Mouse (Mus musculus): ENCODE measurements at regions not wholly inside any gene's neighbourhood (a gene's known extent, or its start where the extent isn't known, plus 50 kb on each side); places are given as distances from the start of the nearest gene placed in this dataset.

- TF ChIP-seq CTCF (IDR thresholded peaks at IDR 0.05; ENCODE audit: control insufficient read depth, insufficient read depth, low read length) = no peak
- no peak for TF ChIP-seq POLR2A (IDR thresholded peaks at IDR 0.05; ENCODE audit: borderline replicate concordance, control insufficient read depth, low read depth, low read length)
Observed at GRCm38 (mm10) chr15:72343794-72344193, 1490.6 kb upstream of the Gm6569 start.

Measured in bone marrow, adult 2 months (tissue).